Mouse (Mus musculus): ENCODE results near the gene Cacna1c. TPM values are rescaled to one million over a fixed set of nuclear protein-coding genes. Genes with fewer than 3 reads are reported as not detected.

Gene Cacna1c
- polyA plus RNA-seq, 1 experiment from 2014 or later, result 2.0 TPM

DNA sequence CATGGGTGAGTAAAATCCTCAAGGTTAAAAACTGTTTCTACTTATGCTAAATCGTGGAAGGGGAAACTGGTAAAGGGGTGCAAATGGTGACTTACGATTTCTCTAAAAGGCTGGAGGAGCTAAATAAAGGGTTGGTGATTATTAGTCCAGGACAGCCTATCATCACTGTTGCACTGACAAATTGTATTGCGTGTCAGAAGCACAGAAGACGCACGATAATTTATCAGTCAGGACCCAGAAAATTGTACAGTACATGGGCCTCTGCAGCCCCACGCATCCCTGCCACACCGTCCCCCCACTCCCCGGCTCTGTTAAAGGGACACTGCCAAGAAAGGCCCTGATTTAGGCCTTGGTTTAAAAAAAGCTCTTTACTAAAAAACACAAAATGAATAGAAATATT is 352.7 kb downstream of the Cacna1c start:
- Histone ChIP-seq H3K9me3 (no peaks in the 10 kb centered on the region), H3K27ac (no peak overlapping the region), H3K4me1 (peaks cover 46% of the 10 kb centered on the region), H3K4me3 (no peak overlapping the region), H3K36me3 (replicated peaks) (no peaks in the 10 kb centered on the region), H3K27me3 (ENCODE audit: poor library complexity, severe bottlenecking) (no peaks in the 10 kb centered on the region)
- no peak for DNase-seq (ENCODE audit: extremely low spot score, low spot score)
- 90% methylated on average over 8 of the region's 8 CpGs for WGBS

- H3K4me3 ChIP-seq, result no peak overlapping the region
- H3K4me1 ChIP-seq, result peaks cover 43% of the 10 kb centered on the region
- H3K9me3 ChIP-seq, result no peaks in the 10 kb centered on the region
- H3K36me3 ChIP-seq (replicated peaks), result no peaks in the 10 kb centered on the region
- no peaks in the 10 kb centered on the region for H3K27me3 ChIP-seq (ENCODE audit: poor library complexity, severe bottlenecking)
- no peak for DNase-seq (ENCODE audit: extremely low spot score, low spot score)
- 0 out of 2 replicates have a peak overlapping the region, but pooled peaks have one; percentile 30 for H3K27ac ChIP-seq
- 96% methylated on average over 2 of the region's 2 CpGs for WGBS
Observed at GRCm38 (mm10) chr6:118841892-118842291, 354.3 kb downstream of the Cacna1c start.

- no peak overlapping the region for H3K27ac ChIP-seq
Observed at GRCm38 (mm10) chr6:118838919-118839915, 357.0 kb downstream of the Cacna1c start.

GRCm38 (mm10) chr6:118836693-118837092 is 359.5 kb downstream of the Cacna1c start:
- peaks cover 34% of the 10 kb centered on the region for H3K4me1 ChIP-seq
- no peak for DNase-seq (ENCODE audit: extremely low spot score, low spot score)
- H3K36me3 ChIP-seq (replicated peaks), result no peaks in the 10 kb centered on the region
- no peaks in the 10 kb centered on the region for H3K9me3 ChIP-seq
- 24% methylated on average over 7 of the region's 7 CpGs for WGBS
- no peaks in the 10 kb centered on the region for H3K27me3 ChIP-seq (ENCODE audit: poor library complexity, severe bottlenecking)
- no peak overlapping the region for H3K4me3 ChIP-seq
- no peak overlapping the region for H3K27ac ChIP-seq

More at GRCm38 (mm10) chr6:118838919-118839915, 357.0 kb downstream of the Cacna1c start:
- H3K4me1 ChIP-seq, result peaks cover 32% of the 10 kb centered on the region
- no peaks in the 10 kb centered on the region for H3K36me3 ChIP-seq (replicated peaks)
- no peaks in the 10 kb centered on the region for H3K27me3 ChIP-seq (ENCODE audit: poor library complexity, severe bottlenecking)
- no peak for DNase-seq (ENCODE audit: extremely low spot score, low spot score)
- 72% methylated on average over 14 of the region's 14 CpGs for WGBS
- no peak overlapping the region for H3K4me3 ChIP-seq
- no peaks in the 10 kb centered on the region for H3K9me3 ChIP-seq

DNA sequence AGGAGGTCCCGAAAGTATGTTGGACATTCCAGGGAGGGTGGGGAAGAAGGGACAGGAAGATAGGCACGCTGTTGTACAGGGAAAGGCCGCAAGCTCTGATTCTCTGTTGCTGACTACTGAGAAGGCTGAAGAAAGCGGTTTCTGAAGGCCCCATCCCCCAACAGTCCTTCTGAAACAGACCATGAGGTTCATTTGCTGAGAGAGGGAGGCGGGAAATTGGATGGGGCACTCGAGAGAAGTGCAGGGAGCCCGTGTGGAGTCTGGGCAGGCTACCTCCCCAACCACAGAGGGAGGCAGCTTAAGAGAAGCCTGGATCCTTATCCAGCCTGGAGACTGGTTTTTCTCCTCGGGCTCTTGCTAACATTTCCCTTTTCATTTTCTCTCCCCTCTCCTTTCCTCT is 362.2 kb downstream of the Cacna1c start:
- no peak for DNase-seq (ENCODE audit: extremely low spot score, low spot score)
- H3K27me3 ChIP-seq (ENCODE audit: poor library complexity, severe bottlenecking), result no peaks in the 10 kb centered on the region
- no peak overlapping the region for H3K27ac ChIP-seq
- no peaks in the 10 kb centered on the region for H3K9me3 ChIP-seq
- H3K36me3 ChIP-seq (replicated peaks), result no peaks in the 10 kb centered on the region
- H3K4me1 ChIP-seq, result peaks cover 22% of the 10 kb centered on the region
- H3K4me3 ChIP-seq, result no peak overlapping the region
- WGBS, result 68% methylated on average over 8 of the region's 8 CpGs

DNA sequence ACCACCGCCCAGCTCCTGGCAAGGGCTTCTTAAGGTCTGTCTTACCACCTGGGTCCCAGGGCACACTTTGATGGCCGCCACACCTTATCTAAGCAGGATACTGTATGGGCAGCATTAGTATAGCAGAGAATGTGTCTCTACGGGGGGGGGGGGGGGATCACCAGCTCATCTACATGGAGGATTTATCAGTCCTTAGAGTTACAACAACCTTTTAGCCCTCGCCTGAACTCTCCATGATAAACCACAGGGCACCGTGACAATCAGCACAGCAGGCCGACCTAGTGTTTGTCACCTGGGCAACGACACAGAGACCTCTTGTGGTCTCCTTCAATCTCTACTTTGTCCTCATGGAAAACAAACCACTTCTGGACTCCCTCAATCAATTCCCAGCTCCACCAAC is 363.2 kb downstream of the Cacna1c start:
- Histone ChIP-seq H3K27me3 (ENCODE audit: poor library complexity, severe bottlenecking) (no peaks in the 10 kb centered on the region), H3K4me1 (peaks cover 16% of the 10 kb centered on the region), H3K36me3 (replicated peaks) (no peaks in the 10 kb centered on the region), H3K9me3 (no peaks in the 10 kb centered on the region), H3K27ac (no peak overlapping the region), H3K4me3 (no peak overlapping the region)
- 80% methylated on average over 7 of the region's 7 CpGs for WGBS
- no peak for DNase-seq (ENCODE audit: extremely low spot score, low spot score)

DNA sequence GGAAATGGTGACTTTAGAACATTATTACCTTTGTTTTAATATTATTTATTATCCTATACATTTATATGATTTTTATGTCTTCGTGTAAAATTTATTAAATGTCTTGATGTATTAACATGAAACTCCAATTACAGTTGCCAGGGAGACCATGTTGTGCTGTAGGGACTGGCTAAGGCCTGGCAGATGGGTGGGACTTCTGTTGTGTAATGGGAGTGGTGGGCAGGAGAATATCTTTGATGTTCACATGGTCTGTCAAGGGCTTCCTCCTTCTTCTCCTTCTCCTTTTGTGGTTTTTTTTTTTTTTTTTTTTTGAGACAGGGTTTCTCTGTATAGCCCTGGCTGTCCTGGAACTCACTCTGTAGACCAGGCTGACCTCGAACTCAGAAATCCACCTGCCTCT is 363.6 kb downstream of the Cacna1c start:
- WGBS, result 84% methylated on average over 2 of the region's 2 CpGs
- DNase-seq (ENCODE audit: extremely low spot score, low spot score), result no peak
- H3K4me3 ChIP-seq, result no peak overlapping the region
- no peaks in the 10 kb centered on the region for H3K27me3 ChIP-seq (ENCODE audit: poor library complexity, severe bottlenecking)
- H3K27ac ChIP-seq, result no peak overlapping the region
- H3K9me3 ChIP-seq, result no peaks in the 10 kb centered on the region
- H3K4me1 ChIP-seq, result peaks cover 20% of the 10 kb centered on the region
- H3K36me3 ChIP-seq (replicated peaks), result no peaks in the 10 kb centered on the region

GRCm38 (mm10) chr6:118830851-118831250 is 365.4 kb downstream of the Cacna1c start:
- Histone ChIP-seq H3K27me3 (ENCODE audit: poor library complexity, severe bottlenecking) (no peaks in the 10 kb centered on the region), H3K9me3 (no peaks in the 10 kb centered on the region), H3K4me3 (no peak overlapping the region), H3K4me1 (peaks cover 19% of the 10 kb centered on the region), H3K36me3 (replicated peaks) (no peaks in the 10 kb centered on the region), H3K27ac (no peak overlapping the region)
- 86% methylated on average over 5 of the region's 5 CpGs for WGBS
- no peak for DNase-seq (ENCODE audit: extremely low spot score, low spot score)

GRCm38 (mm10) chr6:118828187-118828586 is 368.0 kb downstream of the Cacna1c start:
- Histone ChIP-seq H3K27ac (peak overlapping the region; percentile 48), H3K4me1 (peaks cover 12% of the 10 kb centered on the region), H3K9me3 (no peaks in the 10 kb centered on the region), H3K4me3 (no peak overlapping the region), H3K27me3 (ENCODE audit: poor library complexity, severe bottlenecking) (no peaks in the 10 kb centered on the region), H3K36me3 (replicated peaks) (no peaks in the 10 kb centered on the region)
- no peak for DNase-seq (ENCODE audit: extremely low spot score, low spot score)
- 90% methylated on average over 4 of the region's 4 CpGs for WGBS

- H3K4me3 ChIP-seq, result no peak overlapping the region
- H3K36me3 ChIP-seq (replicated peaks), result no peaks in the 10 kb centered on the region
- no peaks in the 10 kb centered on the region for H3K9me3 ChIP-seq
- H3K27me3 ChIP-seq (ENCODE audit: poor library complexity, severe bottlenecking), result no peaks in the 10 kb centered on the region
- DNase-seq (ENCODE audit: extremely low spot score, low spot score), result no peak
- peaks cover 12% of the 10 kb centered on the region for H3K4me1 ChIP-seq
- WGBS, result 47% methylated on average over 8 of the region's 8 CpGs
- H3K27ac ChIP-seq, result peak overlapping the region; percentile 51
Observed at GRCm38 (mm10) chr6:118827560-118827959, 368.7 kb downstream of the Cacna1c start.

DNA sequence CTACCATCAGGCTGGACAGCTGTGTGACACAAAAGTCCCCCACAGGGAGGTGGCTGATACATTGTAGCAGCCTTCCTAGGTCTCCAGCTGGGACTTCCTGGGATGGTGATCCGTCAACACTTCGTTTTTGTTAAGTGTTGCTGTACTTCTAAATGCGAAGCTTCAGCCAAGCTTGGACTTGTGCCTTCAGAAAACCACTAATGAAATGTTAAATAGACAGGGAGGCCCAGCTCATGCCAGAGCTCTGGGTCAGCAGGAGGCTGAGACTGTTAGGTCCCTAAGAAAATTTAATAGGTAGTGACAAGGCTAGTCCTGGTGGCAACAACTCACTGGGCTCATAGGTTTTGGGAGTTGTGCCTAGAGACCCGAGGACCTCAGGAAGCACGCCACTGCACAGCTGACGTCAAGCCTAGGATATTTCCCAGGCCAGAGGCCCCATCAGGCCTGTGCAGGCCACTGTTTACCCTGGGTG is 370.8 kb downstream of the Cacna1c start:
- no peaks in the 10 kb centered on the region for H3K36me3 ChIP-seq (replicated peaks)
- DNase-seq (ENCODE audit: extremely low spot score, low spot score), result no peak
- no peaks in the 10 kb centered on the region for H3K9me3 ChIP-seq
- 83% methylated on average over 6 of the region's 6 CpGs for WGBS
- no peak overlapping the region for H3K27ac ChIP-seq
- peaks cover 24% of the 10 kb centered on the region for H3K4me1 ChIP-seq
- H3K4me3 ChIP-seq, result no peak overlapping the region
- H3K27me3 ChIP-seq (ENCODE audit: poor library complexity, severe bottlenecking), result no peaks in the 10 kb centered on the region

GRCm38 (mm10) chr6:118821536-118821935 is 374.7 kb downstream of the Cacna1c start:
- no peaks in the 10 kb centered on the region for H3K27me3 ChIP-seq (ENCODE audit: poor library complexity, severe bottlenecking)
- H3K36me3 ChIP-seq (replicated peaks), result no peaks in the 10 kb centered on the region
- no peak for DNase-seq (ENCODE audit: extremely low spot score, low spot score)
- no peaks in the 10 kb centered on the region for H3K9me3 ChIP-seq
- WGBS, result 89% methylated on average over 5 of the region's 5 CpGs
- peaks cover 14% of the 10 kb centered on the region for H3K4me1 ChIP-seq
- no peak overlapping the region for H3K27ac ChIP-seq
- H3K4me3 ChIP-seq, result no peak overlapping the region

- Histone ChIP-seq H3K27me3 (ENCODE audit: poor library complexity, severe bottlenecking) (no peaks in the 10 kb centered on the region), H3K36me3 (replicated peaks) (no peaks in the 10 kb centered on the region), H3K27ac (no peak overlapping the region), H3K9me3 (no peaks in the 10 kb centered on the region), H3K4me3 (no peak overlapping the region), H3K4me1 (peaks cover 14% of the 10 kb centered on the region)
- 89% methylated on average over 7 of the region's 7 CpGs for WGBS
- no peak for DNase-seq (ENCODE audit: extremely low spot score, low spot score)
Observed at GRCm38 (mm10) chr6:118819657-118820056, 376.6 kb downstream of the Cacna1c start.

Measured in forebrain, embryonic 10.5 days (tissue).